Mouse (Mus musculus) megakaryocyte, embryonic 14.5 days (primary cell): Measurements from ENCODE around the gene Gm17509.

Source experiments
- FLI1 ChIP-seq: IDR thresholded peaks from 2 replicates; pipeline ENCODE4 v1.6.1; 2012; ENCODE audit warnings: low read length, inconsistent platforms, mixed read lengths
- GATA1 ChIP-seq: IDR thresholded peaks from 3 replicates; pipeline ENCODE4 v1.6.1; 2012; ENCODE audit warnings: mixed read lengths, low read length, inconsistent platforms, borderline replicate concordance

DNA sequence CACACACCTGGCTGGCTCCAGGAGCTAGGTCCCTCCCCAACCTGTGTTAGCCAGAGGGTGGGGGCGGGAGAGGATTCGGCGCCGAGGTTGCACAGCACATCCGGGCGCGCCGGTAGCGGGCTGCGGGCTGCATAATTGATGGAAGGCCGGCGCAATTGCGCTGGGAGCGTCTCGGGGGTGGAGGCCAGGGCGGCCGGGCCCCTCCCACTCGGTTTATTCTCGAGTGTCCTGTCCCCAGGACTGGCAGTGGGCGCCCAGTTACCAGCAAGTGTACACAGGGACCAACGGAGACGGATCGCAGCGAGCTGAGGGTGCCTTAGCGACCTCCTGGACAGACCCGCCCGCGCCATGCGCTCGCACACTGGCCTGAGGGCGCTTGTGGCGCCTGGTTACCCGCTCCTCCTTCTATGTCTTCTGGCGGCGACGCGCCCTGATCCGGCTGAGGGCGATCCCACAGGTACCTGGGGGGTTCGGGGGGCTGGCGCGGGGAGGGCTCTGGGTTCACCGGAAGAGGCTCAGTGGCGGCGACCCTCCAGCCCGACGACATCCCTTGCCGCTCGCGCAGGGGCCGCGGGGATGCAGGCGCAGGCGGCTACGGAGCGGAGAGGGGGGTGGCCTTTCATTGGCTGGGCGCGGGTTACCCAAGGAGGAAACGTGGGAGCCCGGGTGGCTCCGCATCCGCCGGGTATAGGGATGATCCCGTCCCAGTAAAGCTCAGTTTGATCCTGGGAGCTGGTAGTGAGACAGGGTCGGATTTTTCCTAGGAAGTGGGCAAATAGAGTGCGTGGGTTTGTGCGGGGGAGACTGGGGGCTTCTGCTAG, at the start of gene Gm17509:
- no peak for TF ChIP-seq GATA1
- no peak for TF ChIP-seq FLI1
